In the genomic region with DNA sequence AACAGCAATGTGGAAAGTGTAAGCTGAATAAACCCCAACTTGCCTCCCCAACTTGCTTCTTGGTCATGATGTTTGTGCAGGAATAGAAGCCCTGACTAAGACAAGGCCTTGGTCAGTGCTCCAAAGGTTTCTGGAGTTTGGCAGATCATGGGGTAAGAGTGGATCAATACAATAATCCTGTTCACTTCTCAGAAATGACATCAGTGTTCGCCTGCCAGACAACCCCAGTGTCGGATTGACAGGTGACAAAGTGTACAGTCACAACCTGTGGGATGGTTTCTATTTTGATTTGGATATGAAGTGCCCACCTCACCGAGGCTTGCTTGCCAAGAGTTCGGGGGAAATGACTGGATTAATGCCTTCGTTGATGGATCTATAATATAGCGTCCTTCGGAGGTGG, we compare ENCODE assay signal across 34 mouse cellular contexts. TPM values are rescaled to one million over a fixed set of nuclear protein-coding genes. Genes with fewer than 3 reads are reported as not detected.
DNase-seq lines count a peak whose midpoint lies in the region; ATAC-seq and TF ChIP-seq lines count a peak whose summit lies in the region.
"Had no signal": no experiment of that assay in that cellular context is flagged by ENCODE, and none has a peak within 500 bp of the region (broad histone marks: within the 10 kb centered on the region; RNA-seq: fewer than 3 reads in every experiment).

No protein-coding gene starts in this region.

- no peaks in the 10 kb centered on the region for H3K9me3 ChIP-seq in limb, embryonic 15.5 days
- H3K9me3 ChIP-seq in limb, embryonic 10.5 days (replicated peaks), result no peaks in the 10 kb centered on the region
- H3K9me3 ChIP-seq in midbrain, embryonic 11.5 days (ENCODE audit: control insufficient read depth, low read length), result no peaks in the 10 kb centered on the region
- no peaks in the 10 kb centered on the region for H3K9me3 ChIP-seq in midbrain, embryonic 16.5 days (replicated peaks; ENCODE audit: control insufficient read depth, low read length, poor library complexity, severe bottlenecking)
- H3K9me3 ChIP-seq in stomach, postnatal 0 days (ENCODE audit: control insufficient read depth, low read length), result no peaks in the 10 kb centered on the region
- H3K9me3 ChIP-seq: embryonic facial prominence, embryonic 13.5 days; forebrain, embryonic 10.5 days; forebrain, embryonic 13.5 days; G1E; heart, embryonic 10.5 days; heart, embryonic 13.5 days had no signal

- peaks cover 13% of the 10 kb centered on the region; the same call in 1 of the 2 replicates for H3K4me1 ChIP-seq in limb, embryonic 15.5 days
- H3K4me1 ChIP-seq in limb, embryonic 10.5 days, result peaks cover 30% of the 10 kb centered on the region
- no peaks in the 10 kb centered on the region for H3K4me1 ChIP-seq in midbrain, embryonic 11.5 days (ENCODE audit: control insufficient read depth, insufficient read depth, low read length)
- no peaks in the 10 kb centered on the region for H3K4me1 ChIP-seq in midbrain, embryonic 16.5 days (ENCODE audit: control insufficient read depth, insufficient read depth, low read length)
- no peaks in the 10 kb centered on the region for H3K4me1 ChIP-seq in stomach, postnatal 0 days (replicated peaks; ENCODE audit: control insufficient read depth, insufficient read depth)
- H3K4me1 ChIP-seq: forebrain, embryonic 13.5 days had no signal

- no peak for DNase-seq in gastrocnemius, adult 2 months
- DNase-seq in gastrocnemius, postnatal 4 days (ENCODE audit: low spot score in 2 of 2), result no peak
- no peak for DNase-seq in limb, embryonic 10.5 days (ENCODE audit: low spot score)
- DNase-seq in midbrain, embryonic 11.5 days (ENCODE audit: low spot score, missing footprints), result peak; percentile 66
- DNase-seq in stomach, postnatal 0 days (ENCODE audit: low spot score), result no peak
- DNase-seq in frontal cortex, postnatal 25 days (ENCODE audit: low spot score in 2 of 2), result no peak
- DNase-seq: adrenal gland, postnatal 10 days; adrenal gland, postnatal 36 days; B cell, adult 2 months; cerebellum, adult 11 months; cerebellum, adult 2 months; cerebellum, adult 9-11 months; cerebellum, postnatal 25 days; gastrocnemius, postnatal 25 days; heart, adult 2 months; heart, postnatal 14 days; heart, postnatal 4 days had no signal

- no peak overlapping the region for H3K9ac ChIP-seq in limb, embryonic 15.5 days
- no peak overlapping the region for H3K9ac ChIP-seq in midbrain, embryonic 11.5 days (ENCODE audit: low read length)
- no peak overlapping the region for H3K9ac ChIP-seq in midbrain, embryonic 16.5 days (ENCODE audit: low read depth, low read length)
- H3K9ac ChIP-seq in stomach, postnatal 0 days (ENCODE audit: low read length), result no peak overlapping the region
- H3K9ac ChIP-seq: embryonic facial prominence, embryonic 13.5 days; forebrain, embryonic 13.5 days; heart, embryonic 13.5 days; hindbrain, embryonic 14.5 days had no signal

- peak overlapping the region; percentile 67; the same call in 1 of the 2 replicates for H3K27ac ChIP-seq in gastrocnemius, adult 2 months
- H3K27ac ChIP-seq in limb, embryonic 15.5 days, result peak overlapping the region; percentile 57; the same call in 1 of the 2 replicates
- H3K27ac ChIP-seq in limb, embryonic 10.5 days, result no peak overlapping the region
- H3K27ac ChIP-seq in midbrain, embryonic 11.5 days (ENCODE audit: low read depth, low read length), result no peak overlapping the region
- H3K27ac ChIP-seq in midbrain, embryonic 16.5 days (ENCODE audit: low read length), result no peak overlapping the region
- H3K27ac ChIP-seq in stomach, postnatal 0 days (replicated peaks), result peak overlapping the region; percentile 78
- H3K27ac ChIP-seq: forebrain, embryonic 10.5 days; forebrain, embryonic 13.5 days; heart, adult 2 months; hindbrain, embryonic 14.5 days had no signal

- TF ChIP-seq CTCF in gastrocnemius, adult 2 months (IDR thresholded peaks at IDR 0.05), result no peak
- TF ChIP-seq CTCF in stomach, postnatal 0 days (IDR thresholded peaks at IDR 0.05; ENCODE audit: low read depth), result no peak

- H3K4me3 ChIP-seq in gastrocnemius, adult 2 months, result no peak overlapping the region
- H3K4me3 ChIP-seq in limb, embryonic 15.5 days, result no peak overlapping the region
- H3K4me3 ChIP-seq in limb, embryonic 10.5 days, result no peak overlapping the region
- H3K4me3 ChIP-seq in midbrain, embryonic 11.5 days (ENCODE audit: low read depth, low read length), result no peak overlapping the region
- H3K4me3 ChIP-seq in midbrain, embryonic 16.5 days (ENCODE audit: low read depth, low read length), result no peak overlapping the region
- H3K4me3 ChIP-seq in stomach, postnatal 0 days (ENCODE audit: low read depth, low read length), result no peak overlapping the region
- H3K4me3 ChIP-seq: embryonic facial prominence, embryonic 13.5 days; forebrain, embryonic 10.5 days; forebrain, embryonic 13.5 days; heart, adult 2 months; heart, embryonic 10.5 days; heart, embryonic 13.5 days had no signal

- peaks cover 25% of the 10 kb centered on the region for H3K36me3 ChIP-seq in limb, embryonic 15.5 days
- H3K36me3 ChIP-seq in limb, embryonic 10.5 days, result peaks cover 11% of the 10 kb centered on the region
- H3K36me3 ChIP-seq in midbrain, embryonic 11.5 days (ENCODE audit: control insufficient read depth, insufficient read depth, low read length), result no peaks in the 10 kb centered on the region
- no peaks in the 10 kb centered on the region for H3K36me3 ChIP-seq in midbrain, embryonic 16.5 days (ENCODE audit: control insufficient read depth, insufficient read depth, low read length)
- peaks cover 6% of the 10 kb centered on the region; the same call in 1 of the 2 replicates for H3K36me3 ChIP-seq in stomach, postnatal 0 days (ENCODE audit: control insufficient read depth, insufficient read depth, low read length)
- H3K36me3 ChIP-seq: G1E had no signal

- TF ChIP-seq EP300 in stomach, postnatal 0 days (optimal IDR thresholded peaks at IDR 0.05), result no peak

- no peak for ATAC-seq in limb, embryonic 15.5 days (ENCODE audit: insufficient number of reproducible peaks, low FRiP score, low TSS enrichment, low read depth)
- no peak for ATAC-seq in midbrain, embryonic 11.5 days (ENCODE audit: low FRiP score)
- ATAC-seq in midbrain, embryonic 16.5 days, result no peak
- ATAC-seq in stomach, postnatal 0 days (ENCODE audit: low FRiP score, low TSS enrichment), result no peak
- ATAC-seq: forebrain, embryonic 13.5 days; forebrain, embryonic 16.5 days had no signal

- H3K27me3 ChIP-seq in limb, embryonic 15.5 days, result no peaks in the 10 kb centered on the region
- no peaks in the 10 kb centered on the region for H3K27me3 ChIP-seq in limb, embryonic 10.5 days (ENCODE audit: low read depth, poor library complexity, severe bottlenecking)
- no peaks in the 10 kb centered on the region for H3K27me3 ChIP-seq in midbrain, embryonic 11.5 days (ENCODE audit: control insufficient read depth, insufficient read depth, low read length)
- no peaks in the 10 kb centered on the region for H3K27me3 ChIP-seq in midbrain, embryonic 16.5 days (ENCODE audit: control insufficient read depth, insufficient read depth, low read depth, low read length)
- no peaks in the 10 kb centered on the region for H3K27me3 ChIP-seq in stomach, postnatal 0 days (ENCODE audit: control insufficient read depth, insufficient read depth, low read length)
- H3K27me3 ChIP-seq: CH12.LX; embryonic facial prominence, embryonic 13.5 days; forebrain, embryonic 13.5 days; Patski had no signal

- no peak overlapping the region for H3K4me2 ChIP-seq in limb, embryonic 15.5 days
- H3K4me2 ChIP-seq in midbrain, embryonic 11.5 days, result no peak overlapping the region
- no peak overlapping the region for H3K4me2 ChIP-seq in midbrain, embryonic 16.5 days (ENCODE audit: low read length)
- no peak overlapping the region for H3K4me2 ChIP-seq in stomach, postnatal 0 days (replicated peaks; ENCODE audit: low read depth)
- H3K4me2 ChIP-seq: embryonic facial prominence, embryonic 13.5 days; forebrain, embryonic 13.5 days; heart, embryonic 13.5 days; hindbrain, embryonic 14.5 days had no signal

- intact Hi-C loops in gastrocnemius, adult 2 months (cut with DNase I), result no loop called here

- 78% methylated on average over 7 of the region's 7 CpGs for WGBS in limb, embryonic 15.5 days
- 90% methylated on average over 7 of the region's 7 CpGs for WGBS in limb, embryonic 10.5 days
- 89% methylated on average over 7 of the region's 7 CpGs for WGBS in midbrain, embryonic 11.5 days
- 91% methylated on average over 7 of the region's 7 CpGs for WGBS in midbrain, embryonic 16.5 days
- WGBS in stomach, postnatal 0 days, result 66% methylated on average over 7 of the region's 7 CpGs

RNA-seq across cellular contexts. Expression of a gene that starts 16.3 kb away (rescaled TPM):
- total RNA-seq in gastrocnemius, adult 2 months (2021), result 1 to 10 TPM in 1 of 2 experiments, under 1 TPM in 1; 0.56 to 1.7 TPM
- 1 to 10 TPM; 5.5 to 6.0 TPM for total RNA-seq in gastrocnemius, postnatal 4 days (2021)
- 108 and 113 TPM in 2 replicates for polyA plus RNA-seq in limb, embryonic 15.5 days (2015; fragmentation: Nextera tagmentation; extraction: Ambion mirVana)
- 0.15 and 3.0 TPM in 2 replicates for polyA plus RNA-seq in limb, embryonic 10.5 days (2016; fragmentation: Nextera tagmentation; extraction: Ambion mirVana)
- polyA plus RNA-seq in midbrain, embryonic 11.5 days (2014; fragmentation: Nextera tagmentation; extraction: Ambion mirVana), result 0.10 and 0.23 TPM in 2 replicates
- 0.93 and 1.1 TPM in 2 replicates for polyA plus RNA-seq in midbrain, embryonic 16.5 days (2015; fragmentation: Nextera tagmentation; extraction: Ambion mirVana)
- polyA plus RNA-seq in stomach, postnatal 0 days (2015; fragmentation: Nextera tagmentation; extraction: Ambion mirVana), result 2.0 and 3.1 TPM in 2 replicates
- total RNA-seq: CH12.LX; common myeloid progenitor, adult 5-6 weeks; granulocyte monocyte progenitor cell, adult 5-6 weeks had no signal
- polyA plus RNA-seq: forebrain, embryonic 10.5 days; G1E had no signal

RNA-seq across cellular contexts. Expression of a gene that starts 18.4 kb away (rescaled TPM):
- total RNA-seq in gastrocnemius, adult 2 months (2021), result not detected
- under 1 TPM; 0.13 to 0.15 TPM for total RNA-seq in gastrocnemius, postnatal 4 days (2021)
- polyA plus RNA-seq in limb, embryonic 15.5 days (2015; fragmentation: Nextera tagmentation; extraction: Ambion mirVana), result 1.2 and 1.3 TPM in 2 replicates
- polyA plus RNA-seq in limb, embryonic 10.5 days (2016; fragmentation: Nextera tagmentation; extraction: Ambion mirVana), result 0.03 TPM in 1 of 2 replicates, not detected in the other
- polyA plus RNA-seq in midbrain, embryonic 11.5 days (2014; fragmentation: Nextera tagmentation; extraction: Ambion mirVana), result not detected in 2 replicates
- polyA plus RNA-seq in midbrain, embryonic 16.5 days (2015; fragmentation: Nextera tagmentation; extraction: Ambion mirVana), result 0.04 TPM in 1 of 2 replicates, not detected in the other
- polyA plus RNA-seq in stomach, postnatal 0 days (2015; fragmentation: Nextera tagmentation; extraction: Ambion mirVana), result 0.32 and 0.36 TPM in 2 replicates
- total RNA-seq: adrenal gland, adult 18-20 months; adrenal gland, postnatal 36 days; common myeloid progenitor, adult 5-6 weeks; gastrocnemius, adult 8-10 months; gastrocnemius, postnatal 25 days; granulocyte monocyte progenitor cell, adult 5-6 weeks; heart, adult 2 months; heart, postnatal 14 days; heart, postnatal 4 days had no signal
- polyA plus RNA-seq: forebrain, embryonic 10.5 days; forebrain, embryonic 13.5 days; G1E; hindbrain, embryonic 11.5 days had no signal

RNA-seq across cellular contexts. Expression of a gene that starts 22.4 kb away (rescaled TPM):
- 10 to 100 TPM; 39.8 to 95.4 TPM for total RNA-seq in gastrocnemius, adult 2 months (2021)
- 10 to 100 TPM; 58.1 to 60.1 TPM for total RNA-seq in gastrocnemius, postnatal 4 days (2021)
- 107 and 110 TPM in 2 replicates for polyA plus RNA-seq in limb, embryonic 15.5 days (2015; fragmentation: Nextera tagmentation; extraction: Ambion mirVana)
- 22.1 and 24.2 TPM in 2 replicates for polyA plus RNA-seq in limb, embryonic 10.5 days (2016; fragmentation: Nextera tagmentation; extraction: Ambion mirVana)
- polyA plus RNA-seq in midbrain, embryonic 11.5 days (2014; fragmentation: Nextera tagmentation; extraction: Ambion mirVana), result 9.7 and 9.9 TPM in 2 replicates
- polyA plus RNA-seq in midbrain, embryonic 16.5 days (2015; fragmentation: Nextera tagmentation; extraction: Ambion mirVana), result 6.3 and 8.7 TPM in 2 replicates
- 133 and 143 TPM in 2 replicates for polyA plus RNA-seq in stomach, postnatal 0 days (2015; fragmentation: Nextera tagmentation; extraction: Ambion mirVana)
- total RNA-seq: granulocyte monocyte progenitor cell, adult 5-6 weeks had no signal
- polyA plus RNA-seq: G1E had no signal

RNA-seq across cellular contexts. Expression of a gene that starts 32.4 kb away (rescaled TPM):
- under 1 TPM in 1 of 2 experiments, not detected in 1; 0.45 TPM for total RNA-seq in gastrocnemius, adult 2 months (2021)
- total RNA-seq in gastrocnemius, postnatal 4 days (2021), result under 1 TPM; 0.57 to 0.76 TPM
- polyA plus RNA-seq in limb, embryonic 15.5 days (2015; fragmentation: Nextera tagmentation; extraction: Ambion mirVana), result 4.3 TPM in 2 replicates
- 0.46 TPM in 1 of 2 replicates, not detected in the other for polyA plus RNA-seq in limb, embryonic 10.5 days (2016; fragmentation: Nextera tagmentation; extraction: Ambion mirVana)
- 0.37 and 0.52 TPM in 2 replicates for polyA plus RNA-seq in midbrain, embryonic 11.5 days (2014; fragmentation: Nextera tagmentation; extraction: Ambion mirVana)
- not detected in 2 replicates for polyA plus RNA-seq in midbrain, embryonic 16.5 days (2015; fragmentation: Nextera tagmentation; extraction: Ambion mirVana)
- 4,305 and 4,348 TPM in 2 replicates for polyA plus RNA-seq in stomach, postnatal 0 days (2015; fragmentation: Nextera tagmentation; extraction: Ambion mirVana)
- total RNA-seq: G1E; gastrocnemius, postnatal 25 days had no signal
- polyA plus RNA-seq: forebrain, embryonic 13.5 days; forebrain, embryonic 16.5 days; G1E had no signal

RNA-seq across cellular contexts. Expression of a gene that starts 35.5 kb away (rescaled TPM):
- total RNA-seq in gastrocnemius, adult 2 months (2021), result 10 to 100 TPM; 21.7 to 24.7 TPM
- 10 to 100 TPM; 20.8 to 22.2 TPM for total RNA-seq in gastrocnemius, postnatal 4 days (2021)
- polyA plus RNA-seq in limb, embryonic 15.5 days (2015; fragmentation: Nextera tagmentation; extraction: Ambion mirVana), result 54.5 and 61.2 TPM in 2 replicates
- polyA plus RNA-seq in limb, embryonic 10.5 days (2016; fragmentation: Nextera tagmentation; extraction: Ambion mirVana), result 54.4 and 54.5 TPM in 2 replicates
- 62.0 and 63.6 TPM in 2 replicates for polyA plus RNA-seq in midbrain, embryonic 11.5 days (2014; fragmentation: Nextera tagmentation; extraction: Ambion mirVana)
- polyA plus RNA-seq in midbrain, embryonic 16.5 days (2015; fragmentation: Nextera tagmentation; extraction: Ambion mirVana), result 86.7 and 90.0 TPM in 2 replicates
- polyA plus RNA-seq in stomach, postnatal 0 days (2015; fragmentation: Nextera tagmentation; extraction: Ambion mirVana), result 46.9 and 48.6 TPM in 2 replicates

Comparison
In these comparisons a context has a peak if more than half of its experiments do, and no peak if none do; other contexts are left out.
1. H3K27ac ChIP-seq: peak in gastrocnemius, adult 2 months (single experiment), limb, embryonic 15.5 days (single experiment) and stomach, postnatal 0 days (single experiment); none in limb, embryonic 10.5 days (single experiment), midbrain, embryonic 11.5 days (single experiment) and midbrain, embryonic 16.5 days (single experiment).
2. RNA of a gene that starts 16.3 kb away (polyA plus RNA-seq): 108 to 113 TPM in limb, embryonic 15.5 days; 0.15 to 3.0 TPM in limb, embryonic 10.5 days, 2.0 to 3.1 TPM in stomach, postnatal 0 days, 0.93 to 1.1 TPM in midbrain, embryonic 16.5 days and 0.10 to 0.23 TPM in midbrain, embryonic 11.5 days; every median in the first group is over 10 times any median in the second.